Mouse (Mus musculus) skeletal muscle tissue, adult 2 months (tissue): ENCODE results near the gene Tmem221.

Source experiments
- DNase-seq: peaks from one replicate; pipeline ENCODE4 v3.0.0-alpha.2; 2012; ENCODE audit warnings: low read depth, low spot score

Tmem221 gene

GRCm38 (mm10) chr8:71511644-71512043 lies 47.0 kb downstream of the Tmem221 start, which contains the start of gene Plvap:
Gene Plvap (minus strand): TSS chr8:71511752.
- no peak for DNase-seq

- no peak for DNase-seq
These were observed 49.4 kb downstream of the Tmem221 start for GRCm38 (mm10) chr8:71509316-71509715.

- DNase-seq: peak; percentile 87
These were observed 51.0 kb downstream of the Tmem221 start for GRCm38 (mm10) chr8:71507589-71508104.

- DNase-seq: no peak
These were observed 52.7 kb downstream of the Tmem221 start for GRCm38 (mm10) chr8:71505979-71506378.

- no peak for DNase-seq
These were observed 53.3 kb downstream of the Tmem221 start for GRCm38 (mm10) chr8:71505326-71505725.

GRCm38 (mm10) chr8:71504349-71504748 lies 54.3 kb downstream of the Tmem221 start:
- no peak for DNase-seq
